Mouse (Mus musculus) hindbrain, embryonic 16.5 days (tissue): ENCODE measurements around the gene Pbx1. TPM values are rescaled to one million over a fixed set of nuclear protein-coding genes. Genes with fewer than 3 reads are reported as not detected.
A peak's percentile ranks its signal among the peaks of the same experiment; 100 is the strongest.

Experiments
- ATAC-seq: fragments of 200-750 bp; cut with Nextera tagmentation; 2 replicates; pipeline ENCODE4 v1.8.0; 2017; ENCODE audit warnings: moderate TSS enrichment, moderate library complexity
- H3K27ac ChIP-seq: fragments of 300-500 bp; sonication (generic); 2 replicates; pipeline ENCODE4 v1.5.1; 2014; ENCODE audit warnings: low read depth, mild to moderate bottlenecking, control low read depth, low read length, moderate library complexity
- H3K27me3 ChIP-seq: fragments of 300-500 bp; sonication (generic); replicated peaks from 2 replicates; pipeline ENCODE4 v1.6.1; 2014; ENCODE audit warnings: low read length; ENCODE audit not compliant: control insufficient read depth, insufficient read depth
- H3K36me3 ChIP-seq: fragments of 300-500 bp; sonication (generic); 2 replicates; pipeline ENCODE4 v1.6.1; 2014; ENCODE audit warnings: mild to moderate bottlenecking, low read length, moderate library complexity, mixed read lengths; ENCODE audit not compliant: control insufficient read depth, insufficient read depth
- H3K4me1 ChIP-seq: fragments of 300-500 bp; sonication (generic); 2 replicates; pipeline ENCODE4 v1.6.1; 2014; ENCODE audit warnings: low read depth, low read length; ENCODE audit not compliant: control insufficient read depth, insufficient read depth
- H3K4me2 ChIP-seq: fragments of 300-500 bp; sonication (generic); 2 replicates; pipeline ENCODE4 v1.6.1; 2014; ENCODE audit warnings: mild to moderate bottlenecking, low read length, control low read depth, moderate library complexity
- H3K4me3 ChIP-seq: fragments of 300-500 bp; sonication (generic); 2 replicates; pipeline ENCODE4 v1.5.1; 2014; ENCODE audit warnings: mild to moderate bottlenecking, low read length, control low read depth, moderate library complexity
- H3K9ac ChIP-seq: fragments of 300-500 bp; sonication (generic); 2 replicates; pipeline ENCODE4 v1.6.1; 2014; ENCODE audit warnings: low read depth, mild to moderate bottlenecking, control low read depth, low read length, moderate library complexity
- H3K9me3 ChIP-seq: fragments of 300-500 bp; sonication (generic); 2 replicates; pipeline ENCODE4 v1.6.1; 2014; ENCODE audit warnings: mild to moderate bottlenecking, low read length, moderate library complexity; ENCODE audit not compliant: control insufficient read depth
- WGBS: fragments of 180-500 bp; shearing (Covaris S2); extraction: QIAGEN DNeasy Blood & Tissue Kit; methylation state at CpG from one replicate; pipeline ENCODE4 v1.1.7; 2014; 5-methylcytosine and 5-hydroxymethylcytosine counted together
- polyA plus RNA-seq: library from polyadenylated mRNA; unstranded; fragments of >200 nt; fragmentation: Nextera tagmentation; extraction: Ambion mirVana; gene quantifications from 2 replicates; pipeline ENCODE4 v1.2.1, GENCODE M21; 2015

The Pbx1 gene
- polyA plus RNA-seq, 1 experiment from 2014 or later = 36.0 TPM

DNA sequence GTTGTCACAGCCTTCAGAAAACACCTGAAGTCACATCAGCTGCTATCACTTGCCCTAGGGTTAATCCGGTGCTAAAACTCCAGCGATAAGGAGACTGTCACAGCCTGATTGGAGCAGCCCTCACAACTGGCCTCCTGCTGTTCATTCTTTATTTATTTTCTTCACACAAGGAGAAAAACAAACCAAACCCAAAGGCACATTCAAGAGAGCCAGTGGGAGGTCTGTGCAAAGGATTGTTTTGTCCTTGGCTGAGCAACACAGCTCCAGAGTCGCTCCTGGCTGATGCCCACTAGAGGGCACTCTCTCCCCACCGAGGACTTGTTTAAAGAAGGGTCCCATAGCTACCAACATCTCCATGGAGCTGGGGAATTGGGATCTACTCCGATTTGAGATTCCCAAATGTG is 218.0 kb downstream of the Pbx1 start:
- H3K4me1 ChIP-seq = peaks cover 32% of the 10 kb centered on the region
- H3K36me3 ChIP-seq = peaks cover 4% of the 10 kb centered on the region
- ATAC-seq = peak; percentile 86
- WGBS = under 1% methylated on average over 5 of the region's 5 CpGs
- H3K4me3 ChIP-seq = no peak overlapping the region
- H3K9me3 ChIP-seq = no peaks in the 10 kb centered on the region
- no peaks in the 10 kb centered on the region for H3K27me3 ChIP-seq
- peak overlapping the region; percentile 24 for H3K4me2 ChIP-seq
- peak overlapping the region; percentile 14; the same call in 1 of the 2 replicates for H3K9ac ChIP-seq
- H3K27ac ChIP-seq = no peak overlapping the region

DNA sequence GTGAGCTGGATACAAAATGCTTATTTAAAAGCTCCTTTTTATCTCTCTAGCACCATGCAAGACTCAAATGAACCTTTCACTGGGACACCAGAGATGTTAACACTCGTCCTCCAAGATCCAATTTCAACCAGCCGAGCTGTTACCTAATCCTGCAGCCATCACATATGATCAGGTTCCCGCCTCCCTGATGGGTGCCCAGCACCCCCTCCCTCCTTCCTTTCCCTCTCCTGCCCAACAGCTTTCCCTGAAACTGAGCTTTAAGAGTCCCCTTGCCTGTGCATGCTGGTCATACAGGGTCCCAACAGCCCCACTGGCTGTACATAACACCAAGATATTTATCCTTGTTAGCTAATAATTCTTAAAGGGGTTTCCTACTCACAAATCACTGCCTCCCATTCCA is 218.5 kb downstream of the Pbx1 start:
- H3K9ac ChIP-seq = no peak overlapping the region
- H3K4me2 ChIP-seq = peak overlapping the region; percentile 24; the same call in 1 of the 2 replicates
- 26% methylated on average over 3 of the region's 3 CpGs for WGBS
- no peaks in the 10 kb centered on the region for H3K27me3 ChIP-seq
- H3K4me1 ChIP-seq = peaks cover 32% of the 10 kb centered on the region
- no peaks in the 10 kb centered on the region for H3K9me3 ChIP-seq
- H3K36me3 ChIP-seq = peaks cover 7% of the 10 kb centered on the region
- no peak overlapping the region for H3K4me3 ChIP-seq
- peak overlapping the region; percentile 2; the same call in 1 of the 2 replicates for H3K27ac ChIP-seq
- ATAC-seq = peak; percentile 38

DNA sequence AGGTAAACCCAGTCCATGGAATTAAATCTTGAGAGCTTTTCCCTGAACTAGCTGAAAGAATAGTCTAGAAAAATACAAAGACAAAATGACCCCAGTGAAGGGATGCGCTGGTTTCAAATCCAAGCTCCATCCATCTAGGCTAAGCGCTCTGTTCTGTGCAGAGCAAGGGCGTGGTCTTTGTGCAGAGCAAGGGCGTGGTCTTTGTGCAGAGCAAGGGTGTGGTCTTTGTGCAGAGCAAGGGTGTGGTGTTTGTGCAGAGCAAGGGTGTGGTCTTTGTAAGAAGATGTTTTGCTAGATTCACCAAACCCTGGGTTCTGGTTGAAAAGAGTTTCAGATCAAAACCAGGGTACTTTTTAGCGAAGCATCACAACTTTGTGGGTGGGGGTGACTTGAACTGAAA is 221.7 kb downstream of the Pbx1 start:
- Histone ChIP-seq H3K27me3 (no peaks in the 10 kb centered on the region), H3K36me3 (peaks cover 7% of the 10 kb centered on the region), H3K9ac (no peak overlapping the region), H3K27ac (no peak overlapping the region), H3K4me1 (peaks cover 16% of the 10 kb centered on the region), H3K4me3 (no peak overlapping the region), H3K9me3 (no peaks in the 10 kb centered on the region), H3K4me2 (no peak overlapping the region)
- 94% methylated on average over 5 of the region's 5 CpGs for WGBS
- ATAC-seq = no peak

DNA sequence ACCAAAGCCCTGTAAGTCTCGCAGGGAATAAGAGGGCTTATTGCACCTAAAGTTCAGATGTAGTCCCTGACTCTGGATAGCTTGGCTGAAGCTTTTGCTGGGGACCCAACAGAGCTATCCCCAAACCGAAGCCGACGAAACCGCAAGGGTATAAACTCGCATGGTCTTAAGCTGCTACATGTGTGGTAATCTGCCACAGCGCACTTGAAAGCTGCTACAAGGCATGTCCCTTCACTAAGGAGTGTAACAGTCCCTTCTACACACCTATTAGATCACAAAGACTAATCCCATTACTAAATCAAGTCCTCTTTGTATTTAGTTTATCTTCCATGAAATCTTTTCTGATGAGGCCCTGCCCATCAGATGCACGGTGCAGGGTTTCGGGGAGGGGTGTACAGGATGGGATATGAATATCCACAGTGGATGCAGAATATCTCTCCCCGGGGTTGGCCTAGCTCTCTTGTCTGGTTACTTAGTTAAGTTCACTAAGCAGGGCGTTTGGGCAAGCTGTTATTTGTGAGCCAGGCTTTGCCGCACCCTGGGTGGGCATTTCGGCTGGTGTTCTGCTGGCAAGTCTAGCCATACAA is 231.4 kb downstream of the Pbx1 start:
- Histone ChIP-seq H3K36me3 (peaks cover 4% of the 10 kb centered on the region; the same call in 1 of the 2 replicates), H3K9me3 (no peaks in the 10 kb centered on the region), H3K4me2 (no peak overlapping the region), H3K4me3 (no peak overlapping the region), H3K4me1 (peaks cover 5% of the 10 kb centered on the region), H3K9ac (no peak overlapping the region), H3K27me3 (no peaks in the 10 kb centered on the region), H3K27ac (no peak overlapping the region)
- ATAC-seq = no peak
- WGBS = 65% methylated on average over 13 of the region's 13 CpGs

DNA sequence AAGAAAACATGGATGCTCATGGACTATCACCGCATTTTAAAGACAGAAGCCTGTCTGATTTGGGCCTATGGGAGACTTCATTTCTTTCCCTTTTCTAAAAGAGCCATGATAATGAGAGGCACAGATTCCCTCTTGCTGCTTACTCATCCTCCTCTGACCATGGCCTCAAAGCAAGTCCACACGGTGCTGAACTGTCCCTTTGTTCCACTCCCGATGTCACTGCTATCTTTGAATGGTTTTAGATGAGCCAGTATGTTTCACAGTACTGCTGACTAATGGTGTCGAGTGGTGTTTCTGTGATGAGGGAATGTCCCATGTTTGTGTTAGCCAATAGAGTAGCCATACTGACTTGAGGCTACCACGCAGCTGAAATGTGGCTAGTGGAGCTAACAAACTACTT is 233.8 kb downstream of the Pbx1 start:
- WGBS = 88% methylated on average over 5 of the region's 5 CpGs
- Histone ChIP-seq H3K36me3 (peaks cover 3% of the 10 kb centered on the region; the same call in 1 of the 2 replicates), H3K4me3 (no peak overlapping the region), H3K4me1 (peaks cover 5% of the 10 kb centered on the region), H3K27ac (no peak overlapping the region), H3K9me3 (no peaks in the 10 kb centered on the region), H3K4me2 (no peak overlapping the region), H3K9ac (no peak overlapping the region), H3K27me3 (no peaks in the 10 kb centered on the region)
- ATAC-seq = no peak

DNA sequence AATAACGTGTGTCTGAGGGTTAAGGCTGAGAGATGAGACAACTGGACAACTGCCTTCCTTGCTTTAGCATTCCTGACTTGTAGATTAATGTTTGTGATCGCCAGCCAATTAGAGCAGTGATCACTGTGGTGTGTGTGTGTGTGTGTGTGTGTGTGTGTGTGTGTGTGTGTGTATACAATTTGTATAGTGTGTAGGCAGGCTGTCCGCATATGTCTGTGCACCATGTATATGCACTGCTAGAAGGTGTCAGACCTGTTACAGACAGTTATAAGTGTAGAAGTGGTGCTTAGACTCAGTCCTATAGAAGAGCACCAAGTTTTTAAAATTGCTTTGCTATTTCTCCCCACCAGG is 234.2 kb downstream of the Pbx1 start:
- peaks cover 5% of the 10 kb centered on the region for H3K4me1 ChIP-seq
- no peaks in the 10 kb centered on the region for H3K9me3 ChIP-seq
- H3K9ac ChIP-seq = no peak overlapping the region
- H3K4me2 ChIP-seq = no peak overlapping the region
- WGBS = 77% methylated on average over 3 of the region's 3 CpGs
- no peak overlapping the region for H3K4me3 ChIP-seq
- H3K27ac ChIP-seq = no peak overlapping the region
- no peaks in the 10 kb centered on the region for H3K27me3 ChIP-seq
- H3K36me3 ChIP-seq = no peaks in the 10 kb centered on the region; the same call in 1 of the 2 replicates
- no peak for ATAC-seq

DNA sequence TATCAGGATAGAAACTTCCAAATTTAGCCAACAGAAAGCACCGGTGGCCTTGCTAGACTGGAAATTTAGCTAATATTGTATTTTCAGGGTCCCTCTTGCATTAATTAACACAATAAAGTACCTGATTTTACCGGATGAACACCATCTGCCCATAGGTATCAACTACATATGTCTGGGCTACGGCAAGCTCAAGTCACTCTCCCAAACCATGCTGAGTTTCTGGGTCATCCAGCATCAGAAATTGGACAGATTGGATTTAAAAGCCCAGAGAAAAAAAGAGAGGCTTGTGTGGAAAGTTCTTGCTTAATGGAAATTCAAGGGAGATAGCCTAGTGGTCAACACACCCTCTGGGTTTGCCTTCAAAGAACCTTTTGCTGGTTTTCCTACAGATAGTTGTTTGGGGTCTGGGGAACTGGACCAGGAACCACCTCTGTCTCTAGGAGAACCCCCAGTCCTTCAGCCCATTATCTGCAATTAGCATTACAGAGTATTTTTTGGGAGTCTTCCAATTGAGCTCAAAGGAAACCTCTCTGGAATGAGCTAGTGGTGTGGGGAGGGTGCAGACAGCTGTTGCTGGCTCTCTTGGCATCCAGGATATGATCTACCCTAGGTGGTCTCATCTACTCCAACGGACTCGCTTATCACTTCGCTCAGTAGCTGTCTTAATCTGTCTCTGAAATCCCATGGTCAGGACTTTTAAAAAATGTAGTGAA is 234.7 kb downstream of the Pbx1 start:
- H3K36me3 ChIP-seq = no peaks in the 10 kb centered on the region; the same call in 1 of the 2 replicates
- H3K9me3 ChIP-seq = no peaks in the 10 kb centered on the region
- H3K27me3 ChIP-seq = no peaks in the 10 kb centered on the region
- H3K4me3 ChIP-seq = no peak overlapping the region
- no peak for ATAC-seq
- H3K4me2 ChIP-seq = no peak overlapping the region
- peaks cover 5% of the 10 kb centered on the region for H3K4me1 ChIP-seq
- H3K27ac ChIP-seq = no peak overlapping the region
- H3K9ac ChIP-seq = no peak overlapping the region
- WGBS = 80% methylated on average over 6 of the region's 6 CpGs

DNA sequence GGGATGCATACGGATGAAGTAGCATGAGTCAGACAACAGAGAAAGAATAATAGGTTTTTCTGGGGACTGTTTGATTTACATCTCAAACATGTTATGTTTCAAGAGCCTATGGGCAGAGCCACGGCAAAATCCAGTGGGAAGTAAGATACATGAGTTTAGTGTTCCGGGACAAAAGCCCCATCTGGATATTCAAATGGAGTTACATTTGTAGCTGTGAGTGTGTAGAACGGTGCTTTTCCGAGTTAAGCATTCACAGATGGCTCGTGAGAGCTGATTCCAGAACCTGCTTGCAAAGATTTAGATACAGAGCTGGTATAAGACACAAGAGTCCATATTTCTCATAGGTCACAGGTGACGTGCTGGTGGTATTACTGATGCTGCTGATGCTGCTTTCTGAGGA is 238.7 kb downstream of the Pbx1 start:
- Histone ChIP-seq H3K27me3 (no peaks in the 10 kb centered on the region), H3K4me2 (no peak overlapping the region), H3K9ac (no peak overlapping the region), H3K4me1 (peaks cover 5% of the 10 kb centered on the region), H3K27ac (no peak overlapping the region), H3K4me3 (no peak overlapping the region), H3K9me3 (no peaks in the 10 kb centered on the region), H3K36me3 (no peaks in the 10 kb centered on the region)
- 66% methylated on average over 7 of the region's 7 CpGs for whole genome bisulfite sequencing
- no peak for ATAC-seq

DNA sequence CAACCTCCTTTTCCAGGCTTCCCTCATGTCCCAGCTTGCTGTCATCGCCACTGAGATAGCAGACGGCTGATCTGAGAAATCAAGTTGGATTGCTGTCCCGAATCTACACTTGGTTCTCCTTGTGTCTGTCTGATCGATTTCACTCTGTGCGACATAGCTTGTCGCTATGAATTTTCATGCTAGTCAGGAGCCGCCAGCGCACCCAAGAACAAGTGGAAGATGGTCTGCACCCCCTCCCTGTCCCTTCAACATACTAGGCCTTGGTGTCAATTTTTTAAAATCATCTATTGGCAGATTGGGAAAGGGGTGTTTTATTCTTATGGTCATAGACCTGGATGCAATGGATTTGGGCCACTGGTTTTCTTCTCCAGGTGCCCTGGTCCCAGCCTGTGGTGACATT is 249.3 kb downstream of the Pbx1 start:
- no peaks in the 10 kb centered on the region for H3K4me1 ChIP-seq
- H3K27ac ChIP-seq = no peak overlapping the region
- H3K36me3 ChIP-seq = peaks cover 14% of the 10 kb centered on the region
- ATAC-seq = no peak
- no peaks in the 10 kb centered on the region for H3K9me3 ChIP-seq
- H3K4me2 ChIP-seq = no peak overlapping the region
- no peak overlapping the region for H3K4me3 ChIP-seq
- H3K27me3 ChIP-seq = no peaks in the 10 kb centered on the region
- no peak overlapping the region for H3K9ac ChIP-seq
- 97% methylated on average over 8 of the region's 8 CpGs for WGBS
